Mouse (Mus musculus): ENCODE results near the gene Auts2.
A peak's percentile ranks its signal among the peaks of the same experiment; 100 is the strongest.

Auts2 gene

DNA sequence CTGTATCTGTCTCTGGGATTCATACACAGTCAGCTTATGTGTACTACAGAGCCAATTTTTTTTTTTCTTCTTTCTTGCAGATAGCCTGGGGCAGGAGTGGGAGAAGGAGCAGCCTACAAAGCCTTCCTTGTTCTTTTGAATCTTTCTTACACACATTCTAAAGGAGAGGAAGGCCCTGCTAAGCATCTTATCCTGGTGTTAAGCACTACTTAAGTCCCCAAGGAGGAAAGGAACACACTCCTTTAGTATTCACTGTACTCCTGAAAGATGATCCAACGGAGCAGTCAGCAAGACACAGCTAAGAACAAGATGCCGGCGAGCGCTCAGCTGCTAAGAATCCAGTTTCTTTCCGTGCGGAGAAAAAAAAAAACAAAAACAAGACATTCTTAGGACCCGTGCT, 356.9 kb downstream of the Auts2 start:
- no peak for DNase-seq (ENCODE audit: low read depth, low spot score)

- DNase-seq (ENCODE audit: low read depth, low spot score), result no peak
Observed at GRCm38 (mm10) chr5:132184395-132185095, 358.6 kb downstream of the Auts2 start.

DNA sequence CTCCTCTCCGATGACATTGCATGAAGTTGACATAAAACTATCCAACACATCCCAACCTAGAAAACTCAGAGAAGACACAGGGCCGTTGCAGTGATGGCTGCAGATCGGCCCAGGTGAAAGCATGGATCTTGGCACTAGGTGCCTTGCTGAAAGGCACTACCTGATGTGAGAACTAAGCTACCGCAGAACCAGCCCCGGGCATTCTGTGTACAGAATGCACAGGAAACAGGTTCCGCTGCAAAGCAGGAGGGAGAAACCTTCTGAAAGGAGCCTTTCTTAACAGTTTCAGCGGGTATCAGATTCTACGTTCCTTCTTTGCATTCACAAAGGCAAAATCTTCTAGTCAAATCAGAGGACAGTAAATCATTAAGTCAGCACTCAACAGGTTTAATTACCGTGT, 361.1 kb downstream of the Auts2 start:
- no peak for DNase-seq (ENCODE audit: low read depth, low spot score)

DNA sequence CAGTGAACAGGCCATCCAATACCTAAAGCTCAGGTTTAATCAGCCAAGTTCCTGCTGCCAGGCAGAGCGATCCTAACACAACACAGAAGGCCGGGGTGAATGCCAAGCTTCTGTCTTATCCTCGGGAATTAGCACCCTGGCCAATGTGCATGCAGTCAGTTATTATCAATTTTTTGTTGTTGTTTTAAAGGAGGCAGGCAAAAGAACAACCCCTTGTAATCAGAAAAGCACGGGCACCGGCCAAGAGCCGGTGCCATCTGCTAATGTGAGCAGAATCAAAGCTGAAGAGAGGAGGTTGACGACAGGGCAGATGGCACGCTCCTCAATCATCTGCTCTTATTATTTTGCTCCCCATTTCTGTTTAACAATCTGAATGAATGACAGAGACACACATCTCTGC, 373.1 kb downstream of the Auts2 start:
- no peak for DNase-seq (ENCODE audit: low read depth, low spot score)

DNA sequence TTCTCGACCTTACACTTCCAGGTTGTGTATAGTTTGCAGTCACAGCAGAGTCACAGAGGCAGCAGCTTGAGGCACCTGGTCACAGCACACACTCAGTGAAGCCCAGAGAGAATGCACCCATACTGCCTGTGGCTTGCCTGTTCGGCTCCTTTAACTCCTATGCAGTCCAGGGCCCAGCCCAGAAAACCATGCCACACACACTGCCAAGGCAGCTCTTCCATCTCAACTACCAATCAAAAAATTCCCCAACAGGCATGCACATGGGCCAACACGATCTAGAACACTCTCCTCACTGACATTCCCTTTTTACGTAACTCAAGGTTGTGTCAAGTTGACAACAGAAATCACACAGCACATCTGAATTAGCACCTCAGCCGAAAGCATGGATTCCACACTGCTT, 374.3 kb downstream of the Auts2 start:
- DNase-seq (ENCODE audit: low read depth, low spot score), result no peak

DNA sequence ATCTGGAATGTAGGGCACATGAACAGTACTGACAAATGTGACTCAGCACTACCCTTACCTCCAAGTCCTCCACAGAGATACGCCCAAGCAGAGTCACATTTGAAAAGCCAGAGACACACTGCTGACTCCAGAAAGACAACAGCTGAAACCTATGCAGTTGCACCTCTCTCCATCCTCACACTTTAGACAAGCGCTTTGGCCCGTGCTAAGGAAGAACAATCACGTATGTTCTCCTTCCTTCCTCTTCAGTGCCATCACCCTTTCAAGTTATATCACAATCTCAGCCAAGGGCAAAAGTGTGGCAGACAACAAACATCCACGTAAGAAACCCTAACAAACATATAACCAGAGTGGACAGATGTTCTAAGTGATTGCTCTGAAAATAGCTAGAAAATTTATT, 374.9 kb downstream of the Auts2 start:
- DNase-seq (ENCODE audit: low read depth, low spot score), result no peak

GRCm38 (mm10) chr5:132166559-132166958, 376.6 kb downstream of the Auts2 start:
- DNase-seq (ENCODE audit: low read depth, low spot score), result no peak

DNA sequence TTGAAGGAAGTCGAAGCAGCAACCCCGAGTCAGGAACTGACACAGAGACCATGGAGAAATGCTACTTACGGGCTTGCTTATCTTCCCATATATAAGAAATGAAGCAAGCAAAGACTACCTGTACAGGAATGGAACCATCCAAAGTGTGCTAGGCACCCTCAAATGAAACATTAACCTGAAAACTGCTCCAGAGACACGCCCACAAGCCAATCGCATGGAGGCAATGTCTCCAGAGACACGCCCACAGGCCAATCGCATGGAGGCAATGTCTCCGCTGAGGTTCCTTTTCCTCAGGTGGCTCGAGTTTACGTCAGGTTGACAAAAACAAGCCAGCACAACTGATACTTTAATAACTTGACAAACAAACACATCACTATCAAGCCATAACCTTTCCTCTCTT, 379.2 kb downstream of the Auts2 start:
- DNase-seq (ENCODE audit: low read depth, low spot score), result no peak

DNA sequence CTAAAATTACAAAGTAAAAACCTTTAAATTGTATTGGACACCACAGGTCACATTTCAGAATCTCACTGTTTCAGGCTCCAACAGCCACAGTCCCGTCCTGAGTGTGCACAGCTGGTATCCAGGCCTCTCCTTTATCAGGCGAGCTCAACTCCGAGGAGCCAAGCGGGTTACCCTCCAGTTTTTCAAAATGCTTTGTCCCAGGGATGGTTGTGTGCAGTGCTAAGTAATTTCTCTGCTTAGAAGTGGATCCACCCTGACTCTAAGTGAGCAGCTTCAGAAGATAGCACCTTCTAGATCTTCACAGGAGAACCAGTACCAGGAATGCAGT, 381.0 kb downstream of the Auts2 start:
- no peak for DNase-seq (ENCODE audit: low read depth, low spot score)

- DNase-seq (ENCODE audit: low read depth, low spot score), result no peak
Observed at GRCm38 (mm10) chr5:132161338-132162205, 381.6 kb downstream of the Auts2 start.

GRCm38 (mm10) chr5:132144181-132144580, 399.0 kb downstream of the Auts2 start:
- DNase-seq (ENCODE audit: low read depth, low spot score), result no peak

DNA sequence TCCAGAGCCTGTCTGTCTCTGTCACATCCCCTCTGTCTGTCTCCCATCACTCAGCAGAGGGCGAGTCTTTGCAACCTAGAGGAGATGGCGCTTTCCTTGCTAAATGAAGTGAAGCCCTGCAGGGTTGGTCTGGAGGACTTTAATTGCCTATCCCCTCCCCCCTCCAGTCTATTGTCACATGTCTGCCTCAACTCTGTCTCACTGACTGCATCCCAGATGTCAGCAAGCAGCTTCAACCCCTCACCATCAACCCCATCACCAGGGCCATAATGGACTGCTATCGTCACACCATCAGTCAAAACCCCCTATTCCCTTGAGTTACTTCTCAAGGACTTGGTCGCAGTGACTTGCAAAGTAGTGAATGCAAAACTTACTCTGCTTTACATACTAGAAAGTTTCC, 402.3 kb downstream of the Auts2 start:
- no peak for DNase-seq (ENCODE audit: low read depth, low spot score)

DNA sequence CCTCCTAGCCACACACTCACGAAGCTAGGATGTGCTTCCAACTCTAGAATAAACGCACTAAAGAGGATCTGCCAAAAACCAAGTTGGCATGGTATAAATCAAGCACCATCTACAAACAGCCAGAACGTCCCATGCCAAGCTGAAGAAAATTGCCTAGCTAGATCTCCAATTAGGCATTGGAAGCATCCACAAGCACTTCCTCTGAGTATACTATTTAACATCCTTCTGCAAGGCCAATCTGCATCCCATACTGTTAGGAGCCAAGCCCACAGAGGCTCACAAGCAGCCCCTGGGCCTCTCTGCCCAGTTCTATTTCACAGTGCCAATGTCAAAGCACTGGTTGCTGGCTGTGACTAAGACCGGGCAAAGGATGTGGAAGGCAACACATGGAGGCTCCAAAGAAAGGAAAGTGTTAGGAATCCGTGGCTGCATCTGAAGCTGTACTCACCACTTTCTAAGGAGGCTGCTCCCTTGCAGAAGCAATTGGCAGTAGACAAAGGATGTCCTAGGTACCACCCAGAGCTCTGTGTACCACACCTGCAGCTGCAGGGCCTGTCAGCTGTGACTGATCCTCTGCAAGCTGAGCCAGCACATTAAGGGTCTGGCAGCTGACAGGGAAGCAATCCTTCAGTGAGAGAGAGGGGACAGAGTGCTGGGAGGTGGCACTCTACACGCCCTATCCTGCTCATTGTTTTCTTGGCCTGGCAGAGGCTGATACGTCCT, 407.0 kb downstream of the Auts2 start:
- no peak for DNase-seq (ENCODE audit: low read depth, low spot score)

DNA sequence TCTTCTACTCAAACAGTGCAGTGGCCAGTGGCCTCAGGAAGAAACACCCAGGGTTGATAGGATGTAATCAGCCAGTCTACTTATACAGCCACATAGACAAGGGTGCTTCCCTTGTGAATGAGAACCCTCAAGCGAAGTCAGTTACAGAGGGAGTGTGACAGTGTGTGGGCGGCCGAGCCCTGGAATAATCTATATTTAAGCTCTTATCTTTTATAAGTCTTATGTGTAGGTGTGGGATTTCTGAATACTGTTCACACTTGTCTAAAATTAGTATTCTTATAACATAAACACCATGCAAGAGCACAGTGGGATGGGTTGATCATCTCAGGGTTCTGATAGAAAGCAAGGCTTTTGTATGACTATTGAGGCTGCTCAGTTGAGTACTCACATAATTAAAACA, 411.2 kb downstream of the Auts2 start:
- no peak for DNase-seq (ENCODE audit: low read depth, low spot score)

GRCm38 (mm10) chr5:132130577-132130976, 412.6 kb downstream of the Auts2 start:
- no peak for DNase-seq (ENCODE audit: low read depth, low spot score)

- no peak for DNase-seq (ENCODE audit: low read depth, low spot score)
Observed at GRCm38 (mm10) chr5:132126626-132127025, 416.5 kb downstream of the Auts2 start.

GRCm38 (mm10) chr5:132115631-132116030, 427.5 kb downstream of the Auts2 start:
- DNase-seq (ENCODE audit: low read depth, low spot score), result no peak

GRCm38 (mm10) chr5:132114561-132115301, 428.4 kb downstream of the Auts2 start:
- no peak for DNase-seq (ENCODE audit: low read depth, low spot score)

DNA sequence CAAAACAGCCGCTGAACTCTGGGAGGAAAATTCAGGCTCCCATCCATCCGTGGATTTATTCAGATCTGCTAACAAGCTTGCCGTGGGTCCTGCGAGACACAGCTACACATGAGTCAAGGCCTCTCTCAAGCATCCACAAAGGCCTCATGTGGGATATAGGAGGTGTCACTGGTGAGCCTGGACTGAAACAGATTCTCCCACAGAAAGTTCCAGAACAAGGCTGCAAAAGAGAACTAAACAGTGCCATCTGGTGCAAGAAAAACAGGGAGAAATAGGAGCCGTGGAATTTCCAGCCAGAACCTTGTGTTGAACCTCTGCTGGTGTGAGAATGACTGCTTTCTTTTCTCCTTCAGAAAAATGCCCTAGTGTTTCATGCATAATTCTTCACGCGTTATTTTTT, 429.7 kb downstream of the Auts2 start:
- DNase-seq (ENCODE audit: low read depth, low spot score), result peak; percentile 25

DNA sequence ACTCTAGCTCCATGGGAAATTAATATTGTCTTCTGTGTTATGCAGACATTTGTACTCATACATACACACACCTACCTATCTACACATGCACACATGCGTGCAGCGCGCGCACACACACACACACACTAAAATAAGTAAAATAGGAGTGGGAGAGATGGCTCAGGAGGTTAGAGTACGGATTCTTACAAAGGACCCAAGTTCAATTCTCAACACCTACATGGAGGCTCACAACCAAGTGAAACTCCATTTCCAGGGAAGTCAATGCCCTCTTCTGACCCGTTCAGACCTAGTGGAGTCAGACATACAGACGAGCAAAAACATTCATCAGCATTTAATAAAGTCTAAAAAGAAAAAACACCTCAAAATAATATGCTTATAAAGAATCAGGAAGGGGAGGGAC, 430.5 kb downstream of the Auts2 start:
- DNase-seq (ENCODE audit: low read depth, low spot score), result no peak

- no peak for DNase-seq (ENCODE audit: low read depth, low spot score)
Observed at GRCm38 (mm10) chr5:132102426-132102825, 440.7 kb downstream of the Auts2 start.

- no peak for DNase-seq (ENCODE audit: low read depth, low spot score)
Observed at GRCm38 (mm10) chr5:132098461-132098860, 444.7 kb downstream of the Auts2 start.

All from skeletal muscle tissue, adult 2 months (tissue).